Mouse (Mus musculus): ENCODE results near the gene Aqp6. TPM values are rescaled to one million over a fixed set of nuclear protein-coding genes. Genes with fewer than 3 reads are reported as not detected.
A peak's percentile ranks its signal among the peaks of the same experiment; 100 is the strongest.

Gene Aqp6
- total RNA-seq, 4 experiments from 2014 or later = not detected

- DNase-seq (ENCODE audit: low spot score in 2 of 2) = no peak
Observed at GRCm38 (mm10) chr15:99643832-99644231, 42.6 kb downstream of the Aqp6 start.

- no peak for DNase-seq (ENCODE audit: low spot score in 2 of 2)
Observed at GRCm38 (mm10) chr15:99644776-99645175, 43.6 kb downstream of the Aqp6 start.

GRCm38 (mm10) chr15:99648326-99648725, 47.1 kb downstream of the Aqp6 start:
- DNase-seq (ENCODE audit: low spot score in 2 of 2) = no peak

GRCm38 (mm10) chr15:99649067-99649761, 48.0 kb downstream of the Aqp6 start:
- no peak for DNase-seq (ENCODE audit: low spot score in 2 of 2)

GRCm38 (mm10) chr15:99650304-99650703, 49.1 kb downstream of the Aqp6 start:
- DNase-seq (ENCODE audit: low spot score in 2 of 2) = no peak

GRCm38 (mm10) chr15:99651163-99651872, 50.1 kb downstream of the Aqp6 start, which contains the start of gene Racgap1:
TSS of gene Racgap1 (minus strand) at chr15:99651656.
- DNase-seq (ENCODE audit: low spot score in 2 of 2) = peak; percentile 94 to 96

GRCm38 (mm10) chr15:99651984-99652872, 51.0 kb downstream of the Aqp6 start:
- DNase-seq (ENCODE audit: low spot score in 2 of 2) = no peak

GRCm38 (mm10) chr15:99653291-99653690, 52.1 kb downstream of the Aqp6 start:
- DNase-seq (ENCODE audit: low spot score in 2 of 2) = no peak

- no peak for DNase-seq (ENCODE audit: low spot score in 2 of 2)
Observed at GRCm38 (mm10) chr15:99653876-99654275, 52.7 kb downstream of the Aqp6 start.

Other genes with a start within 250 kb of the Aqp6 start
- gene Fmnl3, start 230.9 kb upstream of the Aqp6 start, total RNA-seq (2022) = 1 to 10 TPM; 3.3 to 5.4 (median 3.9) TPM
- gene Tmbim6, start 208.5 kb upstream of the Aqp6 start, total RNA-seq (2022) = 100 to 1,000 TPM; 194 to 210 (median 203) TPM
- 1 to 10 TPM; 1.5 to 2.2 (median 1.7) TPM for gene Nckap5l, start 143.7 kb upstream of the Aqp6 start, total RNA-seq (2022)
- gene Bcdin3d, start 126.7 kb upstream of the Aqp6 start, total RNA-seq (2022) = 1 to 10 TPM; 3.6 to 6.2 (median 4.5) TPM
- gene Faim2, start 73.2 kb upstream of the Aqp6 start, total RNA-seq (2022) = under 1 TPM in 3 of 4 experiments, not detected in 1; 0.13 to 0.21 (median 0.15) TPM
- gene Aqp2, start 22.3 kb upstream of the Aqp6 start, total RNA-seq (2022) = not detected
- not detected for gene Aqp5, start 10.6 kb upstream of the Aqp6 start, total RNA-seq (2022)
- 1 to 10 TPM in 2 of 4 experiments, under 1 TPM in 2; 0.31 to 2.4 (median 1.1) TPM for gene Racgap1, start 50.3 kb downstream of the Aqp6 start, total RNA-seq (2022)
- gene Asic1, start 69.0 kb downstream of the Aqp6 start, total RNA-seq (2022) = not detected
- gene Smarcd1, start 100.7 kb downstream of the Aqp6 start, total RNA-seq (2022) = 1 to 10 TPM; 4.8 to 9.4 (median 7.2) TPM
- gene Gm17349, start 104.1 kb downstream of the Aqp6 start, total RNA-seq (2022) = 1 to 10 TPM in 1 of 4 experiments, not detected in 3; 1.3 TPM
- 100 to 1,000 TPM; 446 to 550 (median 458) TPM for gene Gpd1, start 116.1 kb downstream of the Aqp6 start, total RNA-seq (2022)
- 100 to 1,000 TPM; 154 to 172 (median 162) TPM for gene Cox14, start 124.2 kb downstream of the Aqp6 start, total RNA-seq (2022)
- gene Cers5, start 171.5 kb downstream of the Aqp6 start, total RNA-seq (2022) = 1 to 10 TPM; 3.1 to 4.9 (median 3.5) TPM